Mouse (Mus musculus) brown adipose tissue, adult 24 weeks (tissue): ENCODE results near the gene Lin7c. TPM values are rescaled to one million over a fixed set of nuclear protein-coding genes. Genes with fewer than 3 reads are reported as not detected.

Experiments
- H3K27ac ChIP-seq: fragments of 200-500 bp; replicated peaks from 2 replicates; pipeline ENCODE4 v1.5.1; 2012; ENCODE audit warnings: low read depth, mild to moderate bottlenecking, low read length
- H3K4me1 ChIP-seq: fragments of 200-500 bp; 2 replicates; pipeline ENCODE4 v1.6.1; 2012; ENCODE audit warnings: low read length, mixed read lengths; ENCODE audit not compliant: control insufficient read depth, insufficient read depth, insufficient read length
- H3K4me3 ChIP-seq: fragments of 200-500 bp; 2 replicates; pipeline ENCODE4 v1.5.1; 2012; ENCODE audit warnings: low read depth, mild to moderate bottlenecking, low read length, moderate library complexity; ENCODE audit not compliant: insufficient read depth
- polyA plus RNA-seq: library from polyadenylated mRNA; stranded (reverse); fragments of >200 nt; gene quantifications from 2 replicates; pipeline ENCODE4 v1.2.4, GENCODE M21; 2012; ENCODE audit not compliant: missing spikeins, insufficient read depth, insufficient read length

The Lin7c gene
- polyA plus RNA-seq, 1 experiment, result 24.7 TPM

DNA sequence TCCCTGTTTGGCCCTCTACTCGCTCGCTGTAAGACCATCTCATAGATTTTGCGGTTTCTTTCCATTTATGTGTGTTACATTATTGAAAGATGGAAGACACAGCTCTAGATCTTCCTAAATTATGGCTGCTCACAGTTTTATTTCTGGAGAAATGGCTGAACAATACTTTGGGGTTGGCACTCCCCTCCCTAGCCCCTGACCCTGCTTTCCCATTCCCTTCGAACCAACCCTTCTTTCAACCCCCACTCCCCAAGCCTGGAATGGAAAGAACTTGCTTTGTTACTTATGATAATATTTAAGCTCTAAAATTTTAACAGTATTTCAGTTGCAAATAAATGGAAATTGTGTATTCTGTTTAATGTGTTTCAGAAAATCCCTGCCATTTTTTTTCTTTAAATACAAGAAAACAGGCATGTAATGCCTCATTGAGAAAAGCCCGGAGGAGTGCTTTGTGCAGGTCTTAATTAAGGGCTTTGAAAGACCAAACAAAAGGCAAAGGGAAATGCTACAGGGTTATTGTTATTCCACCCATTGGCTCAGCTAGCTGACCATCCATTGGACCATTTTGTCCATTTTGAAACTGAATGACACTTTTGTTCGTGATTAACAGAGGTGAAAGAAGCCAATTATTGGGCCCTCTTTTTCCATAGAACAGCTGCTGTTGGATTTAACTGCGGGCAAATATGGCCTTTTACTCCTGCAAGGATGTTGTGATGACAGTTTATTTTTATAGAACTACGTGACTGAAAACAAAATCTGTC lies 52.3 kb downstream of the Lin7c start:
- Histone ChIP-seq H3K4me1 (0 out of 2 replicates have a peak, but pooled peaks cover 5% of the 10 kb centered on the region), H3K27ac (no peak overlapping the region), H3K4me3 (no peak overlapping the region)

DNA sequence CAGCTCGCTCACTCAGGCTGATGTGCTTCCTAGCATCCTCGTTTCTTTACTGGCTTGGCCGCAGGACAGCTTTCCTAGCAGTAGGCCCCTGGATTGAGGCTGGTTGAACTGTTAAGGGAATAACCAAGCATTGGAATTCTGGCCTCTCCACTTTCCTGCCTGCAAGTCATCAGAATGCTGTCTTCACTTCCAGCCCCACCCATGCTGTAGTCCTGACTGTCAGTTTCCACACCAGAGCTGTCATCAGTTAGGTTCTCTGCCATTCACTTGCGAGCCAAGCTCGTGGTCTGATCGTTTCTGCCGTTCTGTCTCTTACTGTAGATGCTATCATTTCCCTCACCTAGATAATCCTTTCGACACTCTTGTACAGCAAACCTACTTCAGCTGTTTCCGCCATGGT lies 54.3 kb downstream of the Lin7c start:
- H3K27ac ChIP-seq, result no peak overlapping the region
- H3K4me3 ChIP-seq, result no peak overlapping the region
- H3K4me1 ChIP-seq, result 0 out of 2 replicates have a peak, but pooled peaks cover 5% of the 10 kb centered on the region

DNA sequence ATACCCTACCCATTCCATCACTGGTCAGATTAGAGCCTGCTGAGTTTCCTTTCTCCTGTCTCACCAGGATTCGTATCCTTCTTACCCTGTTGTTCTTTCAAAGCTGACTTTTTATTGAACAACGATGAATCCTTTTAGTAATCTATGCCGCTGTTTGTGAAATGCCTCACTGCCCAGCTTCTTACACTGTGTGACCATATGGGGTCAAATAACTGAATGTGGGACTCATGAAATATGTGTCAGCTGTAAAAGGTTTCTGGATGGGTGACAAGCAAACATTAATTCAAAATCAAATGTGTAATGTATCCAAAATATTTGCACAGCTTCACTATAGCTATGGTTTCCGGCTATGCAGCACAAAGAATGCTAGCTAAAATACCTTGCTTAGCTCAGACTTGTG lies 54.9 kb downstream of the Lin7c start:
- H3K27ac ChIP-seq, result no peak overlapping the region
- H3K4me1 ChIP-seq, result 0 out of 2 replicates have a peak, but pooled peaks cover 5% of the 10 kb centered on the region
- H3K4me3 ChIP-seq, result no peak overlapping the region

DNA sequence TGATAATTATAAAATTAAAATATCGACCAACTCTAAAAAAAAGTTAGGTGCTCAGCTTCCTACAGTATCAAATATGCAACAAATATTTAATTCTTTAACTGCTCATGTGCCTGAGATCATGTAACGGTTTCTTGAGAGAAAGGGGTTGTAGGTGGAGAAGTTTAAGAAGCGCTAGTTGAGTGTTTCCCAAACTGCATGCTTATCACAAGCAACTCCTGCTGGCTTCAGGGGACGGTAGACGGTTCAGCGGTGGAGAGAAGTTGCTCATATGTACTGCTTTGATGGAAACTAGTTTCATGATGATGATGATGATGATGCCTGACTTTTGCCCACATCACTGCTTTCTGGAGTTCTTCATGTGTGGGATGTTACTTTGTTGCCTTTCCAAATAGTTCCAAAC lies 55.8 kb downstream of the Lin7c start:
- H3K4me3 ChIP-seq, result no peak overlapping the region
- no peak overlapping the region for H3K27ac ChIP-seq
- 0 out of 2 replicates have a peak, but pooled peaks cover 5% of the 10 kb centered on the region for H3K4me1 ChIP-seq

DNA sequence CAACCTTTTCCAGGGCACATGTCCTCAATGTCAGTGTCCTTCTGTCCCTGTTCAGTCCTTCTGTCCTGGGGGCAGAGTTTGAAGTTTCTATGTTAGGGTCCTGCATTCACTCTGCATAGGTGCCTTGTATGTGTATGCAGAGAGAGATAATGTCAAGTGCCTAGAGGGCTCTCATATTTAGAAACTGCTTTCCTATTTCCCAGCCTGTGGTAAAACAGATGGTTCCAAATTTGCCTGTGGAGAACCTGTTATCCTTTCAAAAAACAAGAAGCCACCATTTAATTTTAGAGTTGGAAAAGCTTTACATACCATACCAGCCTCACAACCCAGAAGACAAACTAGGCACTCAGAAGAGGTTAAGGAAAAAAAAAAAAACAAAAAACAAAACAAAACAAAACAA lies 58.9 kb downstream of the Lin7c start:
- H3K4me3 ChIP-seq, result no peak overlapping the region
- peaks cover 4% of the 10 kb centered on the region; the same call in 1 of the 2 replicates for H3K4me1 ChIP-seq
- 0 out of 2 replicates have a peak overlapping the region, but pooled peaks have one; percentile 16 for H3K27ac ChIP-seq

DNA sequence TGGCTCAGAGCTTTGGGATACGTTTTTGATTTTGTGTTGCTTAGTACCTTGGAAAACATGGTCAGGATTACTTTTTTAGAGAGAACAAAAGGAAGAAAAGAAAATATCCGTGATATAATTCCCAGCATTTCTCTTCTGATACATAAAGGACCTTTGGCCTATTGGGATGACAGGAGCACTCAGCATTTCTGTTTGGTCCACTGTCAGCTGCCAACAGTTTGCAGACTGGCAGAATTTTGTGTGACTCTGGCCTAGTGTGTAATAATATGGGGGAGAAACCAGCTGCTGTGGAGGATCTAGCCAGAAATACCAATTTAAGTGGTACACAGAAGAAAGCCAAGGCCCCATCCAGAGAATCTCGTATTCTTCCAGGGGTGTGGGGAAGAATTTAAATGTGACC lies 59.7 kb downstream of the Lin7c start:
- no peak overlapping the region for H3K4me3 ChIP-seq
- peaks cover 10% of the 10 kb centered on the region; the same call in 1 of the 2 replicates for H3K4me1 ChIP-seq
- peak overlapping the region; percentile 35; the same call in 1 of the 2 replicates for H3K27ac ChIP-seq

Other genes starting within 250 kb of the Lin7c start
- not detected in 2 replicates for gene Bdnf, start 216.2 kb upstream of the Lin7c start, polyA plus RNA-seq
- 8.6 and 9.6 TPM in 2 replicates for gene Lgr4, start 26.8 kb downstream of the Lin7c start, polyA plus RNA-seq
- gene Ccdc34, start 127.0 kb downstream of the Lin7c start, polyA plus RNA-seq, result 5.8 and 6.3 TPM in 2 replicates